Mouse (Mus musculus): Measurements from ENCODE around the gene Pex11b. TPM values are rescaled to one million over a fixed set of nuclear protein-coding genes. Genes with fewer than 3 reads are reported as not detected.

Pex11b gene
- polyA plus RNA-seq, 1 experiment from 2014 or later = 64.9 TPM

Other genes with a start within 250 kb of the Pex11b start
- gene BC107364, start 183.1 kb upstream of the Pex11b start, polyA plus RNA-seq (2015; fragmentation: Nextera tagmentation; extraction: Ambion mirVana) = not detected in 2 replicates
- 2.4 and 3.0 TPM in 2 replicates for gene Hfe2, start 110.2 kb upstream of the Pex11b start, polyA plus RNA-seq (2015; fragmentation: Nextera tagmentation; extraction: Ambion mirVana)
- gene Txnip, start 77.4 kb upstream of the Pex11b start, polyA plus RNA-seq (2015; fragmentation: Nextera tagmentation; extraction: Ambion mirVana) = 52.5 and 72.5 TPM in 2 replicates
- gene Gm16253, start 58.4 kb upstream of the Pex11b start, polyA plus RNA-seq (2015; fragmentation: Nextera tagmentation; extraction: Ambion mirVana) = 1.8 TPM in 2 replicates
- 35.2 and 35.8 TPM in 2 replicates for gene Polr3gl, start 41.2 kb upstream of the Pex11b start, polyA plus RNA-seq (2015; fragmentation: Nextera tagmentation; extraction: Ambion mirVana)
- 18.6 and 21.0 TPM in 2 replicates for gene Ankrd34a, start 38.7 kb upstream of the Pex11b start, polyA plus RNA-seq (2015; fragmentation: Nextera tagmentation; extraction: Ambion mirVana)
- gene Lix1l, start 34.2 kb upstream of the Pex11b start, polyA plus RNA-seq (2015; fragmentation: Nextera tagmentation; extraction: Ambion mirVana) = 5.6 and 6.3 TPM in 2 replicates
- gene Rbm8a, start 5.4 kb upstream of the Pex11b start, polyA plus RNA-seq (2015; fragmentation: Nextera tagmentation; extraction: Ambion mirVana) = 108 and 109 TPM in 2 replicates
- gene Gm42957, start 98 bp downstream of the Pex11b start, polyA plus RNA-seq (2015; fragmentation: Nextera tagmentation; extraction: Ambion mirVana) = 0.06 and 0.20 TPM in 2 replicates
- 1.3 and 1.4 TPM in 2 replicates for gene Itga10, start 10.2 kb downstream of the Pex11b start, polyA plus RNA-seq (2015; fragmentation: Nextera tagmentation; extraction: Ambion mirVana)
- gene Ankrd35, start 34.8 kb downstream of the Pex11b start, polyA plus RNA-seq (2015; fragmentation: Nextera tagmentation; extraction: Ambion mirVana) = 2.3 and 2.4 TPM in 2 replicates
- 36.2 and 39.4 TPM in 2 replicates for gene Pias3, start 61.0 kb downstream of the Pex11b start, polyA plus RNA-seq (2015; fragmentation: Nextera tagmentation; extraction: Ambion mirVana)
- 20.0 and 24.7 TPM in 2 replicates for gene Nudt17, start 73.2 kb downstream of the Pex11b start, polyA plus RNA-seq (2015; fragmentation: Nextera tagmentation; extraction: Ambion mirVana)
- gene Polr3c, start 92.3 kb downstream of the Pex11b start, polyA plus RNA-seq (2015; fragmentation: Nextera tagmentation; extraction: Ambion mirVana) = 31.5 and 35.7 TPM in 2 replicates
- 76.7 and 77.9 TPM in 2 replicates for gene Rnf115, start 92.3 kb downstream of the Pex11b start, polyA plus RNA-seq (2015; fragmentation: Nextera tagmentation; extraction: Ambion mirVana)
- gene Pdzk1, start 193.9 kb downstream of the Pex11b start, polyA plus RNA-seq (2015; fragmentation: Nextera tagmentation; extraction: Ambion mirVana) = 0.12 and 0.34 TPM in 2 replicates
- gene Cd160, start 194.0 kb downstream of the Pex11b start, polyA plus RNA-seq (2015; fragmentation: Nextera tagmentation; extraction: Ambion mirVana) = 0.19 and 6.5 TPM in 2 replicates